Mouse (Mus musculus) hindbrain, embryonic 11.5 days (tissue): Measurements from ENCODE around the gene Dab2. TPM values are rescaled to one million over a fixed set of nuclear protein-coding genes. Genes with fewer than 3 reads are reported as not detected.

Experiments used
- ATAC-seq: fragments of 200-750 bp; cut with Nextera tagmentation; 2 replicates; pipeline ENCODE4 v1.8.0; 2017; ENCODE audit warnings: mild to moderate bottlenecking, moderate TSS enrichment, moderate library complexity; ENCODE audit not compliant: low FRiP score
- DNase-seq: peaks from one replicate; pipeline ENCODE4 v3.0.0-alpha.2; 2015; ENCODE audit warnings: low spot score
- H3K27ac ChIP-seq: fragments of 300-500 bp; sonication (generic); 2 replicates; pipeline ENCODE4 v1.5.1; 2014; ENCODE audit warnings: mild to moderate bottlenecking, low read depth, low read length
- H3K27me3 ChIP-seq: fragments of 300-500 bp; sonication (generic); 2 replicates; pipeline ENCODE4 v1.6.1; 2014; ENCODE audit warnings: mild to moderate bottlenecking, low read length, moderate library complexity, mixed read lengths; ENCODE audit not compliant: control insufficient read depth, insufficient read depth
- H3K36me3 ChIP-seq: fragments of 300-500 bp; sonication (generic); 2 replicates; pipeline ENCODE4 v1.6.1; 2014; ENCODE audit warnings: mild to moderate bottlenecking, low read length, moderate library complexity, mixed read lengths; ENCODE audit not compliant: control insufficient read depth, insufficient read depth
- H3K4me1 ChIP-seq: fragments of 300-500 bp; sonication (generic); replicated peaks from 2 replicates; pipeline ENCODE4 v1.6.1; 2014; ENCODE audit warnings: low read length, mixed read lengths; ENCODE audit not compliant: control insufficient read depth, insufficient read depth
- H3K4me2 ChIP-seq: fragments of 300-500 bp; sonication (generic); replicated peaks from 2 replicates; pipeline ENCODE4 v1.6.1; 2014; ENCODE audit warnings: mild to moderate bottlenecking, low read depth, low read length
- H3K4me3 ChIP-seq: fragments of 300-500 bp; sonication (generic); 2 replicates; pipeline ENCODE4 v1.5.1; 2014; ENCODE audit warnings: low read depth, low read length
- H3K9ac ChIP-seq: fragments of 300-500 bp; sonication (generic); 2 replicates; pipeline ENCODE4 v1.6.1; 2014; ENCODE audit warnings: low read depth, low read length
- H3K9me3 ChIP-seq: fragments of 300-500 bp; sonication (generic); 2 replicates; pipeline ENCODE4 v1.6.1; 2016; ENCODE audit warnings: low read length; ENCODE audit not compliant: control insufficient read depth
- WGBS: fragments of 180-500 bp; shearing (Covaris S2); extraction: QIAGEN DNeasy Blood & Tissue Kit; methylation state at CpG from one replicate; pipeline ENCODE4 v1.1.7; 2014; 5-methylcytosine and 5-hydroxymethylcytosine counted together
- polyA plus RNA-seq: library from polyadenylated mRNA; unstranded; fragments of >200 nt; fragmentation: Nextera tagmentation; extraction: Ambion mirVana; gene quantifications from 2 replicates; pipeline ENCODE4 v1.2.1, GENCODE M21; 2014

Gene Dab2
- polyA plus RNA-seq, 1 experiment from 2014 or later: 70.2 TPM

GRCm38 (mm10) chr15:6390657-6391056, 91.1 kb downstream of the Dab2 start:
- WGBS: 48% methylated on average over 2 of the region's 2 CpGs
- no peak for ATAC-seq
- H3K27ac ChIP-seq: no peak overlapping the region

DNA sequence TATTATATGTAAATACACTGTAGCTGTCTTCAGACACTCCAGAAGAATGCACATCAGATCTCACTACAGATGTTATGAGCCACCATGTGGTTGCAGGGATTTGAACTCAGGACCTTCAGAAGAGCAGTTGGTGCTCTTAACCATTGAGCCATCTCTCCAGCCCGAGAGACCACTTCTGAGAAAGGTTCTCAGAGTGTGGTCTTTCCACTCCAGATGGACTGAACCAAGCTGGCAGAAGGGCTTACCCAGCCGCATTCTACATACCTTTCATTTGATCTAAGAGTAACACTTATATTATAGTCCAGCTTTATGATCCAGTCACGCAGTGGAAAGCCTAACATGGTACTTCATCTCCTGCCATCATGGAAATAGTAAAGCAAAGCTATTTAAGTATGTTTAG, 92.3 kb downstream of the Dab2 start:
- Histone ChIP-seq H3K27ac (no peak overlapping the region), H3K27me3 (no peaks in the 10 kb centered on the region), H3K36me3 (no peaks in the 10 kb centered on the region), H3K4me1 (no peaks in the 10 kb centered on the region), H3K4me3 (no peak overlapping the region), H3K4me2 (no peak overlapping the region), H3K9me3 (no peaks in the 10 kb centered on the region), H3K9ac (no peak overlapping the region)
- WGBS: 91% methylated on average over 3 of the region's 3 CpGs
- ATAC-seq (no peak), DNase-seq (no peak)

More at GRCm38 (mm10) chr15:6390657-6391056, 91.1 kb downstream of the Dab2 start:
- Histone ChIP-seq H3K27me3 (no peaks in the 10 kb centered on the region), H3K9me3 (no peaks in the 10 kb centered on the region), H3K4me3 (no peak overlapping the region), H3K36me3 (no peaks in the 10 kb centered on the region), H3K4me2 (no peak overlapping the region), H3K9ac (no peak overlapping the region), H3K4me1 (no peaks in the 10 kb centered on the region)
- no peak for DNase-seq

- Histone ChIP-seq H3K27me3 (no peaks in the 10 kb centered on the region), H3K4me2 (no peak overlapping the region), H3K27ac (no peak overlapping the region), H3K9ac (no peak overlapping the region), H3K9me3 (no peaks in the 10 kb centered on the region), H3K4me3 (no peak overlapping the region), H3K4me1 (no peaks in the 10 kb centered on the region), H3K36me3 (no peaks in the 10 kb centered on the region)
- ATAC-seq: no peak
- 95% methylated on average over 4 of the region's 4 CpGs for WGBS
- no peak for DNase-seq
These were observed 94.0 kb downstream of the Dab2 start for GRCm38 (mm10) chr15:6393624-6394023.

DNA sequence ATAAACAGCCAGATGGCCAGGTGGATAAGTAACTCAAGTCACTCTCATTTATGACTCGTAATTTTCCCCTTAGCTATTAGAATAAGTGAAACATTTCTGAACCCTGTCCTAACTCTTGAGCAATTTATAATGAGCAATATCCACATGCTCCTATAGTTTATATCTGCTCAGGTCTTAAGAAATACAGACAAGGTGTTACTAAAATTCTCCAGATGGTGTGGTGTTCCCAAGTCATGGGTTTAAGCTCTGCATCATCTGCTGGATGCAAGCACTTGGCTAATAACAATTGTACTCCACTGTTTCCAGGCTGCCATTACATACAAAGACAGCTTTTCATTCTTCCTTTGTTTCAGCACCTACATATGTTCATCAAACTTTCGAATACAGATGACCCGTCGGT, 98.6 kb downstream of the Dab2 start:
- ATAC-seq: no peak
- no peaks in the 10 kb centered on the region for H3K27me3 ChIP-seq
- H3K36me3 ChIP-seq: no peaks in the 10 kb centered on the region
- no peak overlapping the region for H3K4me2 ChIP-seq
- H3K9ac ChIP-seq: no peak overlapping the region
- no peak overlapping the region for H3K27ac ChIP-seq
- WGBS: 91% methylated on average over 4 of the region's 4 CpGs
- H3K9me3 ChIP-seq: no peaks in the 10 kb centered on the region
- DNase-seq: no peak
- H3K4me3 ChIP-seq: no peak overlapping the region
- no peaks in the 10 kb centered on the region for H3K4me1 ChIP-seq

DNA sequence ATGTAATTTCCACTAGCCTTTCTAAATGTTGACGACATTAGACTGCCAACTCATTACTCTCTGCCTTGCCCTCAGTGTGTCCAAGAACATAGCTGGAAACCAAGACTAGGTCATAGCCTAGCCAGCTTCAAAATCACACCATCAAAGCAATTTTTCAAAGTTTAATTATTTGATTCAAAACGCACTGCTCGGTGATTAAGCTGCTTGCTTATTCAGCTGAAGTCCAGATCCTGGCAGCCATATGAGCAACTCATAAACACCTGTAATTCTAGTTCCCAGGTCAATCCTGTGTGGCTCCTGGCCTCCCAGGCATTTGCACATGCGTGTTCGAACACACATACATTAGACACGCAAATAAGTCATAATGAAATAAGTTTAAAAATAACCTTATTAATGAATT, 99.3 kb downstream of the Dab2 start:
- ATAC-seq: no peak
- WGBS: 92% methylated on average over 6 of the region's 6 CpGs
- Histone ChIP-seq H3K4me1 (no peaks in the 10 kb centered on the region), H3K9me3 (no peaks in the 10 kb centered on the region), H3K4me3 (no peak overlapping the region), H3K9ac (no peak overlapping the region), H3K4me2 (no peak overlapping the region), H3K36me3 (no peaks in the 10 kb centered on the region), H3K27me3 (no peaks in the 10 kb centered on the region), H3K27ac (no peak overlapping the region)
- DNase-seq: no peak

DNA sequence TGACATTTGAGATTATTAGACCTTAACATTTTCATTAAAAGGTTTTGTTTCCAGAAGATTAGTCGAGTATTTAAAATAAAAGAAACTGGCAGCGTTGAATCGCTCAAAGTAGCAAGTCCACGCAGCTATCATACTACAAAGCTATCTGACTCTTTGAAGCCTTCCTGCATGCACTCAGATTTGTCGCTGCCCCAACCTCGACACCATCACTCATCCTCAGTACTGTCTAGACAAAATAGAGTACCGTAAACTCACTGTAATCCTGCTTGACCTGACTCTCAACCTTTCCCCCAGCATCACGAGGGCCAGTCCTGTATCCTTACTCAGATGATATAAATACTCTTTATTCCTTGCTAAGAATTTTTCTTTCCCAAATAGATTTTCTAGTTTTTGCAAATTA, 100.5 kb downstream of the Dab2 start:
- H3K9me3 ChIP-seq: no peaks in the 10 kb centered on the region
- ATAC-seq (no peak), DNase-seq (no peak)
- no peak overlapping the region for H3K27ac ChIP-seq
- H3K9ac ChIP-seq: no peak overlapping the region
- 88% methylated on average over 8 of the region's 8 CpGs for WGBS
- H3K4me1 ChIP-seq: no peaks in the 10 kb centered on the region
- H3K4me3 ChIP-seq: no peak overlapping the region
- H3K27me3 ChIP-seq: no peaks in the 10 kb centered on the region
- no peaks in the 10 kb centered on the region for H3K36me3 ChIP-seq
- no peak overlapping the region for H3K4me2 ChIP-seq

DNA sequence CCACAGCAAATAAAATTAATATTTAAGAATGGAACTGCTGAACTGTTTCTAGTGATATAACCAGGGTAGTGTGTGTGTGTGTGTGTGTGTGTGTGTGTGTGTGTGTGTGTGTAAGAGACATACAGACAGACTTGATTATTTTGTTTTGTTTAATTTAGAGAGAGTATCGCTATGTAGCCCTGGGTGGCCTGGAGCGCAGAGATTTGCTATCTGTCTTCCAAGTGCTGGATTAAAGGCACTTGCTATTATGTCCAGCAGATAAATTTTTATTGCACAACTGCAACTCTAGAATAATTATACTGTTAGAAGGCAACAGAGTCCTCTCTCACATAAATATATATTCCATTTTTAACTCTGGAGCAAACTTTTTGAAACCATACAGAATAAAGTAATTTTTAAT, 102.8 kb downstream of the Dab2 start:
- H3K4me1 ChIP-seq: no peaks in the 10 kb centered on the region
- WGBS: 90% methylated on average over 2 of the region's 2 CpGs
- H3K9me3 ChIP-seq: no peaks in the 10 kb centered on the region
- no peak overlapping the region for H3K9ac ChIP-seq
- H3K27ac ChIP-seq: no peak overlapping the region
- H3K27me3 ChIP-seq: no peaks in the 10 kb centered on the region
- no peaks in the 10 kb centered on the region for H3K36me3 ChIP-seq
- no peak for ATAC-seq
- DNase-seq: no peak
- H3K4me2 ChIP-seq: no peak overlapping the region
- no peak overlapping the region for H3K4me3 ChIP-seq

DNA sequence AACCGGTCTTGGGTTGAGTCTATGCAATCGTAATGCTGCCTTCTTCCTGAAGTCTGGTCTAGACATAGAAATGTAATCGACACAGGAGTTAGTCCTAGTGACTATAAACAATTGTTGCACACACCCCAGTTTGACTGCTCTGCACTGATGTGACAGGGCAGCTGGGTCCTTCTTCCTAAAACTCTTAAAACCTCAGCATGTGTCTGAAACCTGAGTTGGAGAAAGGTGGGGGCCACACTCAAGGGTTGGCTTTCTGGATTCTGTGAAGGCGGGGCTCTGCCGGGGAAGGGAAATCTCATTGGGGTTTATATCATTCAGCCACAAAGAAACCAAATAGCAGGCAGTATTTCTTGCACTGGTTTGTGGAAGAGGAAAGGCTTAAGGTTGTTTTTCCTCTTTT, 104.6 kb downstream of the Dab2 start:
- no peaks in the 10 kb centered on the region for H3K9me3 ChIP-seq
- 76% methylated on average over 5 of the region's 5 CpGs for WGBS
- H3K27me3 ChIP-seq: no peaks in the 10 kb centered on the region
- no peak overlapping the region for H3K27ac ChIP-seq
- no peaks in the 10 kb centered on the region for H3K36me3 ChIP-seq
- H3K9ac ChIP-seq: no peak overlapping the region
- H3K4me1 ChIP-seq: no peaks in the 10 kb centered on the region
- DNase-seq (no peak), ATAC-seq (no peak)
- H3K4me2 ChIP-seq: no peak overlapping the region
- no peak overlapping the region for H3K4me3 ChIP-seq

- WGBS: 90% methylated on average over 6 of the region's 6 CpGs
- Histone ChIP-seq H3K4me3 (no peak overlapping the region), H3K4me2 (no peak overlapping the region), H3K9ac (no peak overlapping the region), H3K4me1 (no peaks in the 10 kb centered on the region), H3K27me3 (no peaks in the 10 kb centered on the region), H3K36me3 (no peaks in the 10 kb centered on the region), H3K9me3 (no peaks in the 10 kb centered on the region), H3K27ac (no peak overlapping the region)
- no peak for DNase-seq
- no peak for ATAC-seq
These were observed 107.2 kb downstream of the Dab2 start for GRCm38 (mm10) chr15:6406771-6407170.
